Mouse (Mus musculus) ovary, postnatal 14 days (tissue): ENCODE results near the gene Tex13a.
A peak's percentile ranks its signal among the peaks of the same experiment; 100 is the strongest.

Experiments used
- DNase-seq: peaks from one replicate; pipeline ENCODE4 v3.0.0; 2022; ENCODE audit warnings: low spot score

Gene Tex13a

GRCm38 (mm10) chrX:138209480-138209879, at the start of gene Tex13a:
Gene Tex13a (minus strand): TSS chrX:138209580.
- no peak for DNase-seq

GRCm38 (mm10) chrX:138234626-138235025, 25.2 kb upstream of the Tex13a start:
- no peak for DNase-seq

- peak; percentile 4 for DNase-seq
Observed at GRCm38 (mm10) chrX:138170146-138170545, 39.2 kb downstream of the Tex13a start.
